Mouse (Mus musculus) heart, adult 9 months (tissue): ENCODE measurements at regions not wholly inside any gene's neighbourhood (a gene's known extent, or its start where the extent isn't known, plus 50 kb on each side); places are given as distances from the start of the nearest gene placed in this dataset.

Experiments
- DNase-seq, 2 experiments: peaks; one replicate each; pipeline ENCODE4 v3.0.0; 2022; ENCODE audit warnings: low spot score in 2 of 2

DNA sequence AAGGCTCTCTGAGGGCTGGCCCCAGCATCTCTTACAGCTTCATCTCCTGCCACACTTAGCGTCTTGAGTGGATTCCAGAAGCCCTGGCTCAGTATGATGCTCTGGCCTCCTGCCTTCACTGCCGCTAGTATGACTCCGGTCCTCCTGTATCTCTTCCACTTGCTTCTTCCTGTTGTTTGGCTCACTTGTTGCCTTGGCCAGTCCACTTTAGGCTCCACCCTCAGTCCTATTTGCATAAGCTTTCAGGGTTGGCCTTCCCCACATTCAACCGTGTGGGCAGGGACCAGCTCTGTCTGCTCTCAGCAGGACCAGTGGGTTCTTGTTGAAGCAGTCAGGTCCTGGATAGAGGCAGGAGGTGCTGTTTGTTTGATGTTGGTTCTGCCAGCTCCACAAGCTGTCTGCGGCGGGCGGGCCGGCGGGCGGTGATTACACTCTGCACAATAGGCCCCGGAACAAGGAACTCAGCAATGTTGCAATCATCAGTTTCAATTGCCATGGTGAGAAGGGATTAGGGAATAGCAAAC lies 232.6 kb upstream of the Chd6 start:
- DNase-seq: peak; percentile 34 to 57

DNA sequence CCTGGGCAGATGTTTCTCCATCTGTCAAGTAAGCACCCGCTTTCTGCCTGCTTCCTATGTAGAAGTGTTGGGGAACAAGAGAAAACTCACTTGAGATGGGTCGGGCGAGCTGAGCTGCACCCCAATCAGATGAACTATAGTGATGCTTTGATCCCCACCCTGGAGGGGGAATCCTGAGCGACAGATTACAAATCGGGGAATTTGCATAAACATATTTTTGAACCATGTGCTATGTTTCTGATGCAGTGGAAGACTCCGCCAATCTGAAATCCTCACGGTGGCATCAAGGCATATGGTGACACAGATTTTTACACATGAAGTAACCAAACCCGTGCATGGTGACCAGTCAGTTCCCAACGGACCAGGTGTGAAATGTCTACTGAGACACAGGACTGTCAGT lies 231.4 kb upstream of the Chd6 start:
- DNase-seq: no peak

DNA sequence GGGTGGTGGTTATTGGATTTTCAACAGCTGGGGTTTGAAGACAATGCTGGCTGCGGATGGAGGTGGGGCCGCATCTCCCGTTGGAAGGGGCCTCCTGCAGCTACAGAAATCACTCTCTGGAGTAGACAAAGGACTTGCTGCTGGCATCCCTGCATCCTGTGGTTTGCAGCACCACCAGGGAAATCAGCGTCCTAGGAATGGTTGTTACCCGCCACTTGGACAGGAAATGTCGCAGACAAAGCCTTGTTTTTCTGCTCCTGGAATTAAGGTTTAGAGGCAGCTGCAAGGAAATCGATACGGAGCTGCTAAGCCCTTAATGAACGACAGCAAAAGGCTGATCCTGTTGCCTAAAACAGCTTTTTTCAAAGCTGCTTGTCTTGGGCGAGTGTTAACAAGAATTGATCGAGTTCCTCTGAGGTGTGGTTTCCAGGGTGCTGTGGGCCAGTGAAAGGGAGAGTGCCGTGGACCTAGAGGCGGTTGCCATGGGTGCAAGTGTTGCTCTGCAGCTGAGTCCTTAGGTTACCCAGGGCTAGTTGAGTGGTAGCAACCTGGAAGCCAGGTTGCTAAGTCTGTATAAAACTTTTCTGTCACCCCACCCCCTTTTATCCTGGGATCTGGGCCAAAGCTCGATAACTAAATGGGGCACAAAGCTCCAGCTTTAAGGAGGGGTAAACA lies 230.6 kb upstream of the Chd6 start:
- peak in 1 of 2 experiments; percentile 3 for DNase-seq

DNA sequence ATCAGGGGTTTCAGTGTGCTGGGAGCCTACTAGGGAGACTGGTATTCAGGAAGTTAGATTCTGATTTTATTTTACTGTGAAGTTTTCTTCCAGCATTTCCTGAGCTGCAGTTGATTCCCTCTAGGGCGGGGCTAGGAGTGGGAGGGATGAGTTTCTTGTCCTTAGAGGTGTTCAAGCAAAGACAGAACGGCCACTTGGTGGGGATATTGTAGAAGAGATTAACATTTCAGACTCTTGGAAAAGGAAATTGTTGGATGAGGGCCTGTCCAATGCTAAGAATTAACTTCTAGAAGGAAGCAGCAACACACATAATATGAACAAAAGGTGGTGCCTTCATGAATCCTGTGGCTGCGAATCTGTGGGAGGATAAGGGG lies 230.1 kb upstream of the Chd6 start:
- DNase-seq: peak in 1 of 2 experiments; percentile 6

DNA sequence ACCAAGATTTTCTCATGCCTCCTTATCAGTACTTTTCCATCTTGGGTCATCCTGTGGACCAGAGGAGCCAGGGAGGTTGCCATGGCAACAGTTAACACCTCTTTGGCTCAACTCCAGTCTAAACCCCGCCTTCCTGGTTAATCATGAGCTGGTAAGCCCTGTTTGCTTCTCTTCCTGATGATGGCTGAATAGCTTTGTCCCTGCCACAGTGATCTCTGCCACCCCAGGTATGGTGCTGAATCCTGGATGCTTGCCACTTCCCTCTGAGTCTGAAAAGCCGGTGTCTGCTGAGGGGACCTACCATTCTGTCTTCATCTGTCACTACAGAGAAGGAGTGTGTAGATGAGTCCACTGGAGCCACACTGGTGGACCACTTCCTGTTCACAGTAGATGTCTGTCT lies 223.8 kb upstream of the Chd6 start:
- no peak for DNase-seq

DNA sequence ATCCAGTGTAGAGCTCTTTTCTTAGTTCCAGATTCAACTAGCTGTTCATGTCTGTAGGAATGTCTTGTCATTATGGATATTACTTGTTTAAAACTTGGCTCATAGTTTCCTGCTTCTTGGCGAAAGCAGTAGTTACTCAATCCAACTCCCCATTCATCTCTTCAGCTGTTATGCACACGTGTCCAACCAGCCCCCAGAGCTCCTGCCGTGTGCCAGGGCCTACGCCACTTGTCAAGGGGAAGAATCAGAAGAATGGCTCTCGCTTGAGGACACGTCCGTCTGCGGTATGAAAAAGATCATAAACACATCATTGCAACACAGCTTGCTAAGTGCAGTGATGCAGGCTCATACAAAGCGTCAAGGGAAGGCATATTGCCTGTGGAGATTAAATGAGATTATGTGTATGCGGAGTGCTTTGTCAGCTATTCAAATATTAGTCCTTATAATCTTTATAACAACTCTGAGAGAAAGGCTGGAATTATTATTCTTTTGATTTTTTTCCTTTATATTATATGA lies 223.0 kb upstream of the Chd6 start:
- DNase-seq: no peak

DNA sequence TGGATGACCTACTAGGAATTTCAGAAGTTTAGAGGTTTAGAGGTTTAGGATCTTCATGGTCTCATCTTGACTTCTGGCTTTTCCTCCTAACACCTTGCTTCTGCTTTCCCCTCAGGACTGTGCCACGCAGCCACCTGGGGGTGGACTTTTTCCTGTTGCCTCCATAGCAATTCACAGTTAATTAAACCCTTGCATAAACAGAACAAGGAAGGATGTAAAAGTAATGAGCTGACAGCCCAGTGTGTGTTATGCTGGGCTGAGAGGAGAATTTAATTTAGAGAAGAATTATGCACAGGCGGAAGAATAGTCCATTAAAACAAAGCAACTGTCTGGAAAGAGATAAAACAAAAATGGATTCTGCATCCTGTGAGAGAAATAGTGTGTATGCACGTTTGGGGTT lies 193.9 kb upstream of the Chd6 start:
- no peak for DNase-seq

DNA sequence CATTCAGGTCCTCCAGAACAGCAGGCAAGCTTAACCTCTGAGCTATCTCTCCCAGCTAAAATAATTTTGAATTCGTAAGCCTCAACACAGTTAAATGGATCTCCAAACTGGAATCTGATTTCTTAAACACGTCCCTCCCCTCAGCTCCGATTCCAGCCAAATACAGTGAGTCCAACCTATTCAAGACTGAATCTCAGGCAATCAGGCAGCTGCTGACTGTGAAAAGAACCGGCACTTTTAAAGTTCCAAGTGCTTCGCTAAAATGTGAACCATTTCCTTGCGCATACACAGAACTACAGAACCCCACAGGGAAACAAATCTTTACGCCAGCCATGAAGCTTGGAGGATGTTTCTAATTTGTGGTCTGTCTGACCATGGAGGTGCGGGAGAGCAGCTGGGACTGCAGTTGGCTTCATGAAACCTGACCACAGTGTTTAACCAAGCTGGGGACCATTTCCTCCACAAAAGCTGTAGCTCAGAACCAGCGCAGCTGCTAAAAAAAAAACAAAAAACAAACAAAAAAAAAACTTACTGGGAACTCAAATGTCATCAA lies 160.1 kb upstream of the Chd6 start:
- no peak for DNase-seq

DNA sequence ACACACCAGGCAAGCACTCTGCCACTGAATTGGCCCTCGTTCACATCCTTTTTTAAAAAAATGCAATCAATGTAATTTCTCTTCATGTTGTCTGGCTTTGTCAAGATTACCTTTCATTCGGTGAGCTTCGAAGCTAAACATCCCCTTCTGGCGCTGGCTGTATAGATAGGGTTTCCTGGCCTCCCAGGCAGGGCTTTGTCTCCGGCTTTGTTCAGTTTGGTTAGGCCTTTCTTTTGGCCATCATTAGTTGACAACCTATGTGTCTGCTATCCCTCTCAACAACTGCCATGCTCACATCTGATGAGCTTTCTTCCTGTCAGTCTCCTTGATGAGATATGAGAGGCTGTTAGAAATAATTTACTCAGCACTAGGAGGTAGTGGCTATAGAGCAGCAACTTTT lies 157.6 kb upstream of the Chd6 start:
- no peak for DNase-seq

DNA sequence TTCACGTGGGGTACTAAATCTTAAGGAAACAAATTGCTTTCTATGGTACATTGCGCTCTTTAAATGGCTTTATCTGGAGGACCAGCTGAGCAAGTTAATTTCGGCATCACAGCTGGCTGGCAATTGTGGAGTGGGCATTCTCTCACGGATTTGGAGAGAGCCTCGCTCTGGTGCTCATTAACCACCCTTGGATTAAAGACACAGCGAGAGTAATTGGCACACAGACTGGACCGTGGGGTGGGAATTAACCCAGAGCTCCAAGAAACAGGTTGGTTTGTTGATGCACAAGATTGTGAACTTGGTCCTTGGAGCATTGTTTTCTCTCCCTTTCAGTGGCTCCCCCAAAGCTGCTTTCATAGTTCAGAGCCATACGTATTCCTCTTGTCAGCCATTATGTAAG lies 156.3 kb upstream of the Chd6 start:
- DNase-seq: no peak

DNA sequence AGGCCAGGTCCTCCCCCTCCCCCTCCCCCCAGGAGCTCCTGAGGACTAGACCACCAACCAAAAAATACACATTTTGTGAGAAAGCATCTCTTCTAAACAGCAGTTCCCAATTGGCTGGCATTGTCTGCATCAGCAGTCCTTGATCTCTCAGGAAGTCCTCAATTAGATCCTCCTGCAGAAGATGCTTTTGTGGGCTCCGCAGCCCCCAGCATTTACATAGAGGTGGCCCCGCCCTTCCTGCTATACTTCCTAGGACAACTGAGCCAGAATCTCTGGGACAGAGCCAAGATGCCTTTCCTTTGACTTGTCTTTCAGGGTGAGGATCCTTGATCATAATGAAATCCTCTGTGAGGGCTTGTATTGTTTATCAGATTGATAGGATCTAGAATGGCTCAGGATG lies 143.9 kb upstream of the Chd6 start:
- DNase-seq: no peak

DNA sequence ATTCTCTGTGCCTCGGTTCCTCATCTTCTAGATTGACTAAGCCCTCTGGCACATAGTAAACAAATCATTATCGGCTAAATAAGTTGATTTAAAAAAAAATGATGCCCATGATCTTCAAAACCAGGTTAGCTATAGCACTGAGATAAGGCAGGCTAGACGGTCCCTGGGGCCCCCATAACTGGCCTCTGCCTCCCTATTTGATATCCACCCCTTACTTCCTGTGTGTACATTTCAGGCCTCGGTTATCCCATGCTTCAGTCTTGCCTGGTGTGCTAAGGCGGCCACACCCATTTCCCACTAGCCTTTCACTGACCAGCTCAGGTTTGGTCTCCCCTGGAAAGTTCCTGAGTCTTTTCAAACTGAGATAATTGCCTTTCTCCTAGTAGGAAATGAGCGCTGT lies 132.8 kb upstream of the Chd6 start:
- no peak for DNase-seq

DNA sequence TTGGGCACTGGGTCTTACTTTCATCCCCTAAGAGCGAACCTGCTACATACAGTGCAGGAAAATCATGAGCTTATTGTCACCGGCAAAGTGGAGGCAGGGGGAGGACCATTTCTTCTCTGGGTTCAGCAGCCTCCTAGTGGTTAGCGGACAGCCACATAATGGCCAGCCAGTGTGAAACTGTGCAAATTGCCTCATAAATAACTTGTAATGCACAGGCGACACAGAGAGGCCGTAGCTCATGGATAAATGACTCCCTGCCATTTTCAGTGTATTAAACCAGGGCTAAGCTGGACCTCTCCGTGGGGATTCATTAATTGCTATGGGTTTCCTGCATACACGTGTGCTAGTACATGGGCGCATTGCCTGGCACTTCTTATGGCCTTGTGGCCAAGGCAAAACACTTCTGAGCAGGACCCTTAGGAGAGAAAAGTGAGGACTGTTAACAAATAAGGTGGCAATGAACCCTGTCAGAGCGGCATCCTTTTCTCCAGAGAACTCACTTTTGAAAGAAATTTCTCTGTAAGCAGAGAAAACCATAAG lies 128.5 kb upstream of the Chd6 start:
- no peak for DNase-seq

DNA sequence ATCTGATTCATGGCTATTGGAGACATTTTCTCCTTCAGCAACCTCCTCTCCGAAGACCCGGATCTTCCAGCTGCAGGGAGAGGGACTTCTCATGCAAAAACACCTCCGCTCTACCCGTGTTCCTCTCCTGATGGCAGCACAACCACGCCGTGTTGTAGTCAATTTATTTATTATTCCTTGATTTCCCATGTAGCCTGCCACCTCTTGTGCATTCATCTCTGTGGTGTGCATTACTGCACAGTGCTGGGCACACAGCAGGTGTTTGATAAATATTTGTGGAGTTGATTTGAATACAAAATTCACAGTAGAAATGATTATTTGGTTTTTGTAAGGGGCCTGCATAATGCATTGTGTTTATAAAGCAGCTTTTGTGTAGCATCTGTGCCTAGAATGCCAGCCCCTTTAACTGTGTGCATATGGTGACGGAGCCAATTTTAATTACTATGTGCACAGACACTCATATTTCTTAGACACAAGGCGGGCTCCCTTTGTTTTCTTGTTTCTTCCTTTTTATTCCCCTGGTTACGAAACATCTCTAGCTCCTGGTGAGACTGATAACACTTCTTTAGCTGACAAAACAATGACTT lies 124.4 kb upstream of the Chd6 start:
- no peak for DNase-seq

DNA sequence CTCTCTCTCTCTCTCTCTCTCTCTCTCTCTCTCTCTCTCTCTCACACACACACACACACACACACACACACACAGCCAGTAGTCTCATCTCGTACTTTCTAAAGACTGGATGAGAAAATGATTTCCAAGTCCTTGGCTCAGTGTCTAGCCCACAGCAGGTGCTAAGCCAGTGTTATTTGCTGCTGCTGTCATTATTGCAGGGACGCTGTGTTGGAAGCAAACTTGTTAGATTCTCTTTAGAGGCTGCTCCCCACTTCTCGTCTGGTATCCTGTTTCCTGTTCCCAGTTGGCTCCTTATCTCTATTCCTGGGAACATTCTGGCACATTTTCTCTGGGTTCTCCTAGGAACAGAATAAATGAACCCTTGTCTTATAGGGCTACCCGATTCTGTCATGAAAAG lies 122.5 kb upstream of the Chd6 start:
- DNase-seq: no peak

DNA sequence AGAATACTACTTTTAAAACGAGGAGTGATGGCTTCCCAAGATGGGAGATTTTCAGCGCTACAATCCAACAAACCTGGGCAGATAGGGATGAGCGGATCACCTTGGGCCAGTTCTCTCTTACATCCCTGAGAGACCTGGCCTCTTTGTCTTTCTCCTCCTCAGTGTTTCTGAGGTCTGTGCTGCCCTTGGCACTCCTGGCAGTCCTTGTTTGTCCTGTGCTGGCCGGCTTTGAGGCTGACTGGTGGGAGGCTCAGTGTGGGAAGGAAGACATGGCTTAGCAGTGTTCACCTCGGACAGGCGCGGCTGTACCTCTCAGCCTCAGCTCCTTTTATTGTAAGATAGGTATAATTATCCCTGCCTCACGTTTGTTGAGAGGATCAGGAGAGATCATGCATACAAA lies 106.9 kb upstream of the Chd6 start:
- DNase-seq: no peak

DNA sequence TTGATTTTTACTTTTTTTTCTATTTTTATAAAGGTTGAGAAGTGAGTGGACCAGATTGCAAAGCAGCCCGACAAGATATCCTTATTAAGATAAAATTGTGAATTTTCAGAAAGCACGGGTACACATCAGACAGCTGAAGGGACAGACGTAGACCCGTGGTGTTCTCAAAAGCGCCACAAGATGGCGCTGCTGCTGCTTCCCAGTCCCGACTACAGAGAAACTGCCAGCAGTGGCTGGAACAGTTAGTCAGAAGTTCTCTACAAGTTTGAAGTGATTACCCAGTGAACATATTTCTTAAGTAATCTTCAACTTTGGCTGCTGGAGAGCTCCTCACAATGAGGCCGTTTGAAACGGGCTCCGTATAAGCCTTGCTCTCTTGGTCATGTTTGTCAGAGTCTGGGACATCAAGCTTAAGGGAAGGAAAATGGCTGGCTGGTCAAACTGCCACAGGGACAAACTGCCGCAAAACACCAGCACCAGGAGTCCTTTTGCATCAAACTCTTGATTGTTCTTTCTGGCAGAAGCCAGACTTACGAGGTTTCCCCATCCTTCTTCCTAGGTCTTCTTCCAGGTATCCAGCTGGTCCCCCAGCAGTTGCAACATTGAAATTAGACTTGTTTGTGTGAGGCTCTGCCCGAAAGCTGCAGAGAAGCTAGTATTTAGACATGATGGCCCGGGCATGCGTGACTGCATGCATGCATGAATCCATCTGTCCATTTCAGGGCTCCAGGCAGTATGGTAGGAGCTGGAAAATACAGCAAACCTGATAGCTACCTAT lies 106.0 kb upstream of the Chd6 start:
- peak; percentile 21 to 39 for DNase-seq

DNA sequence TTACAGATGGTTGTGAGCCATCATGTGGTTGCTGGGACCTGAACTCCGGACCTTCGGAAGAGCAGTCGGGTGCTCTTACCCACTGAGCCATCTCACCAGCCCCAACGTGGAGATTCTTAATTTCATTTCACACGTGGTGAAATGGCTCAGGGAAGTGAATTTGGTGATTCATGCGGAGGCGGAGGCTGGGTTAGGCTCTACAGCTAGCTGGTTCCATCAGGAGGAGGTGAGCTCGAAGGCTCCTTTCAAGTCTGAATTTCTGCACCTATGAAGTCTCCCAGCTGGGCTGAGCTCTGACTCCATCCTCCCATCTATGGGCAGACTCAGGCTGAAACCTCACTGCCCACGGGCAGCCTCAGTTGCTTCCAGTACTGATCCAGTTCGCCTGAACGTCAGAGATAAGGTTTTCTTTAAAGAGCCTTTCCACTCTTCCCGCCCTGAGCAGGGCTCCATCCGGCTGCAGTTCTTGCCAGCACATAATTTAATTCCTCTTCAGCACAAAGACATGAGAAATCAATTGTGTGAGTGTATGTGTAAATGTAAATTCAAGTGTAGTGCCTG lies 103.5 kb upstream of the Chd6 start:
- DNase-seq: no peak

DNA sequence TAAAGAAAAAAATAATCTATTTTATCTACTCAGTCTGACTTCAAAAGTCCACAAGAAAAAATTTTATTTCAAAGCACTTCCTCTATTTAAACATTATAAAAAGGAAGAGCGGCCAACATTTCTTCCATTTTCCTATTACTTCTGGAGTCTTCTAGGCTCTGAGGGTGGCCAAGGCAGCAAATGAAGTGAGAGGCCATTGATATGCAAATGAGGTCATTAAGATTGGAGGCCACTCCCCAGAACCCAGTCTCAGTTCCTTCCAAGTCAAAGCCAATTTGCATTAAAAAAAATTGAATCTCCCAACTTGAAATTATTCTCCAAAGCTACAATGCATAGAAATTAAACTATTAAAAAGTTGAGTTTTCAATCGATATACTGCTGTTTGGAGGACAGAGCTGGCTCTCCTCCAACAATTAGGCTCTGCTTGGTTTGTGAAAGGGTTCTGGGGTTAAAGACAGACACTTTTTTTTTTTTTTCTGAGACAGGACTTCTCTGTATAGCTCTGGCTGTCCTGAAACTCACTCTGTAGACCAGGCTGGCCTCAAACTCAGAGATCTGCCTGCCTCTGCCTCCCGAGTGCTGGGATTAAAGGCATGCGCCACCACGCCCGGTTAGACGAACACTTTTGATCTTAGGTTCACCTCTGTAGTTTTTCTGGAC lies 88.0 kb upstream of the Chd6 start:
- no peak for DNase-seq

DNA sequence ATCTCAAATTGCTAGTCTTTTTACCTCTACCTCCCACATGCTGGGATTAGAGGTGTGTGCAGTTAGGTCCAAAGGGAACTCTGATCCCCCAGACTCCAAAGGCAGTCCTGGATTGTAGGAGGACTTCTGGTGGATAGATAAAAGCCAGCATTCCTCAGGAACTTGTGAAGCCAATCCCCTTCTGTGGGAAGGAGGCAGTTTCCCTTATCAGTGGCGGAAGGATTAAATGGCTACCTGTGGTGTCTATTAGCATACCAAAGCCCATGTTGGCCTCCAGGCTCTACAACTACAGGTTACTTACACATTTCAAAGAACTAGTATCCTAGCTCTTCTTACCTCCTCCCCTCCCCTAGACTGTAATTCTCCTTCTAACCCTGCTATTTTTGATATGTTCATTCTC lies 78.6 kb upstream of the Chd6 start:
- DNase-seq: no peak

DNA sequence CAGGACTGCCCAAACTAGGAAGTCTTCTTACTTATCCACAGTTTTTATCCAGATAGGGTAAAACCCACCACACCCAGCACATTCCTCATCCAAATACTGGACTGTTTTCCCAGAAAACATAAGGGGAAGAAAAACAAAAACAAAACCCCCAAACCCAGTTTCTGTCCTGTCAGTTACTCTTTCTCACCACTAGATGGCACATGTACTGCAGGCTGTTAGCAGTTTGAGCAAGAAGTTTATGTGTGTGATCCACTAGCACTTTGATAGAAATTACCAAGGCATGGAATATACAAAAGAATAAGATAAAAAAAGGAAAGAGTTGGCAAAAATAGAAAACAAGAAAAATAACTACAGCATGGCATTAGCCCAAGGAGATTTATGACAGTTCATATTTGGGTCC lies 76.2 kb upstream of the Chd6 start:
- no peak for DNase-seq
